In the genomic region with DNA sequence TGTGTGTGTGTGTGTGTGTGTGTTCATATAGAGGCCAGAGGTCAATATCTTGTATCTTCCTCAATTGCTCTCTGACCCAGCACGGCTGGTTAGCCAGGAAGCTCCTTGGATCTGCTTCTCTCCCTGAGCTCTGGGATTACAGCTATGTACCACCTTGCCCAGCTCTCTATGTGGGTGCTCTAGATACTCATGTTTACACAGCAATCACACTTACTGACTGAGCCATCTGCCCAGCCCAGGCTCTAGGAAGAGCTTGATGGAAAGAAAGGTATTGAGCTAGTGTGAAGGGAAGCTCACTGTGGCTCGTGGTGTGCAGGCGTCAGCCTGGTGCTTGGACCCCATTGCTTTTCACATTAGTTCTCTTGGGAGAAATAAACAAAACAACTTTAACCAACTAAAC, we compare ENCODE assay signal across 14 mouse cellular contexts.
"Had no signal": no experiment of that assay in that cellular context is flagged by ENCODE, and none has a peak within 500 bp of the region (broad histone marks: within the 10 kb centered on the region; RNA-seq: fewer than 3 reads in every experiment).

No protein-coding gene starts in this region.

- H3K36me3 ChIP-seq: liver, embryonic 12.5 days; midbrain, embryonic 10.5 days; midbrain, embryonic 12.5 days; midbrain, embryonic 15.5 days; neural tube, embryonic 12.5 days; stomach, embryonic 15.5 days had no signal

- H3K4me1 ChIP-seq: liver, embryonic 12.5 days; midbrain, embryonic 12.5 days; midbrain, embryonic 15.5 days; neural tube, embryonic 12.5 days; stomach, embryonic 15.5 days had no signal

- H3K4me3 ChIP-seq: liver, embryonic 12.5 days; midbrain, embryonic 10.5 days; midbrain, embryonic 12.5 days; midbrain, embryonic 15.5 days; neural tube, embryonic 12.5 days; stomach, embryonic 15.5 days had no signal

- DNase-seq: lung, adult 18-20 months; lung, embryonic 14.5 days; lung, postnatal 10 days; lung, postnatal 4 days; thymus, adult 2 months; thymus, postnatal 36 days had no signal

- H3K27ac ChIP-seq: liver, embryonic 12.5 days; liver, embryonic 14.5 days; midbrain, embryonic 10.5 days; midbrain, embryonic 12.5 days; midbrain, embryonic 15.5 days; neural tube, embryonic 12.5 days; stomach, embryonic 15.5 days; stomach, postnatal 0 days had no signal

- H3K9ac ChIP-seq: liver, embryonic 12.5 days; liver, embryonic 14.5 days; lung, embryonic 14.5 days; midbrain, embryonic 12.5 days; midbrain, embryonic 15.5 days; neural tube, embryonic 12.5 days; stomach, embryonic 15.5 days had no signal

- H3K9me3 ChIP-seq: liver, embryonic 12.5 days; midbrain, embryonic 10.5 days; midbrain, embryonic 12.5 days; midbrain, embryonic 15.5 days; neural tube, embryonic 12.5 days; stomach, embryonic 15.5 days had no signal

- H3K27me3 ChIP-seq: liver, embryonic 12.5 days; midbrain, embryonic 12.5 days; midbrain, embryonic 15.5 days; neural tube, embryonic 12.5 days; stomach, embryonic 15.5 days had no signal

- ATAC-seq: liver, embryonic 12.5 days; midbrain, embryonic 15.5 days had no signal

- H3K4me2 ChIP-seq: liver, embryonic 12.5 days; lung, embryonic 14.5 days; midbrain, embryonic 12.5 days; midbrain, embryonic 15.5 days; neural tube, embryonic 12.5 days; stomach, embryonic 15.5 days had no signal
